Mouse (Mus musculus) urinary bladder, adult 18-20 months (tissue): ENCODE results near the gene Cpne7.

Experiments used
- DNase-seq, 2 experiments: peaks; one replicate each; pipeline ENCODE4 v3.0.0; 2022; ENCODE audit warnings: low spot score in 2 of 2, mixed read lengths in 2 of 2

The Cpne7 gene

DNA sequence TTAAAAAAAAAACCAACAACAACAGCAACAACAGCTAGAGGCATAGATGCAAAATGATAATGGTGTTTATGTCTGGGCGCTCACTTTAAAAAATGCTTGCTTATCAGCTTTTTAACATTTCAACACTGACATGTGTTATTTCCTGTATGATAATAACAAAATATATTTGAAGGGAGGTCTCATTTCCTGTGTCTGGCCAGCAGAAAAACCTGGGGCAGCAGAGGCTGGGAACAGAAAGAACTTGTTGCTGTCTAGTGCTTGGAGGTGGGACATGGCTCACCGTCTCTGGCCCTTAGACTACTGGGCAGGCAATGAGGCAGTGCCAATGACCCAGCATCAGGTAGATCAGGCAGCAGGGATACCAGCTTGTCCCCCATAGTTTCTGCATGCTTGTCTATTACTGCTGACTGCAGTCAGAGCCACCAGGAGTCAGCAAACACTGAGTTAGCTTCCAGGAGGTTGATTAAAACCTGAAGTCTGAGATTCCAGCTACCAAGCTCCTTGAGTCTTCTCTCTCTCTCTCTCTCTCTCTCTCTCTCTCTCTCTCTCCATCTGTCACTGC lies 3.2 kb upstream of the Cpne7 start:
- no peak for DNase-seq

DNA sequence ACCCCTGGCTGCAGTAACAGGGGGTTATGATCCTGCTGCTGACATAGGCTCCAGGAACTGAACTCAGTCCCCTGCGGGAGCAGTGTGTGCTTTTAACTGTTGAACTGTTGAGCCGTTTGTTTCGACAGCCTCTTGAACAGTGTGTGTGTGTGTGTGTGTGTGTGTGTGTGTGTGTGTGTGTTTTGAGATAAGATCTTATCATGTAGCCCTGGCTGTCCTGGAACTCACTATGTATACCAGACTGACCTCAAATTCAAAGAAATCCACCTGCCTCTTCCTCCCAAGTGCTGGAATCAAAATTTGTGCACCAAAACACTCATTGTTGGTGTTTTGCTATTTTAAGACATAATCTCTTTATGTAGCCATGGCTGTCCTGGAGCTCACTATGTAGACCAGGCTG lies 2.5 kb upstream of the Cpne7 start:
- DNase-seq = no peak

DNA sequence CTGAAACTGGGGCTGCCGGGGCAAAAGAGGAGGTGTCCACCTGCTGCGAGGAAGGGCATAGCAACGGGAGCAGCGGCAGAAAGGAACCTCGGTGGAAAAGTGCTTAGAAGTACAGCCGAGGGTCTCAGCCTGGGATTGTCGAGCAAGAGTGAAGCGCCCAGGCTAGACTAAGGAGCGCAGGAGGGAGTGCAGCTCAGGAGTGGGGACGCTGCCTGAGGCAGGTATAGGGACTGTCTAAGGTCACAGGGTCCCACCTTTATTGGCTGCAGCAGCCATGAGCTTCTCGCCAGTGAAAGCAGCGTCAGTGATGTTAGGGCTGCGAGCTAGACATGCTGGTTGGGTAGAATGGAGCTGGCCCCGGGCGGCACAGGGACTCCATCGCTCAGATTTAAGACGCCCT lies 570 bp downstream of the Cpne7 start:
- no peak for DNase-seq

DNA sequence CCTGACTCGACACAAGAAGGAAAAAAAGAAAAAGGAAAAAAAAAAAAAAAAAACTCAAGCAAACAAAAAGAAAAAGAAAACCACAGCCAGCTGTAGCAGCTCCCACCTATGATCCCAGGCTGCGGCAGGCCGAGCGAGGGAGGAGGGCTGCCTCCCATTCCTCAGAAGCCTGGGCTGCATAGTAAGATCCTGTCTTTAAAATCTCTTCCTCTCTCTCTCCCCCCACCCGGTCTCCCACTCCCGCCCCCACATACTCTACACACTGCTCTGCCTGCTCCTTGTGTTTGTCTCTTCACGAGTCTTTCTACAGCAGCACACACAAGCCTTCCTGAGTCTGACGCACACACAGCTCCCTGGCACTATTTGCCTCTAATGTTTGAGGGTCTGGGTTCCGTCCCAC lies 4.9 kb downstream of the Cpne7 start:
- DNase-seq = no peak

DNA sequence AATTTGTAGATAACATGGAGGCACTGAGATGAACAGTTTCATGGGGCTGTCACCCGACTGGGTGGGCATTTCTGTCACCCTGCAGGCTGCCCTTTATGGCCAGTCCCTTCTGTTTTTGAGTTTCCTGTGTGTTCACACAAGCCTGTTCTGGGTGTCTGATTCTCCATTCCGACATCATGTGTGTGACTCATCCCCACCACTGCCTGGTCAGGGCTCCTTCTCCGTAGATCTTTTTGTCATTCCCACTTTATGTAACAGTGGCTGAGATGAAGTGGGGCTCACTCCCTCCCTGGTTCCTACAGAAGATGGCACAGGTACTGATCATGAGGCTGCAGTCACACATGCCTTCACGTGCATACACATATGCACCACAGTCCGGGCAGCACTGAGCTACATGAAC lies 5.5 kb downstream of the Cpne7 start:
- no peak for DNase-seq

DNA sequence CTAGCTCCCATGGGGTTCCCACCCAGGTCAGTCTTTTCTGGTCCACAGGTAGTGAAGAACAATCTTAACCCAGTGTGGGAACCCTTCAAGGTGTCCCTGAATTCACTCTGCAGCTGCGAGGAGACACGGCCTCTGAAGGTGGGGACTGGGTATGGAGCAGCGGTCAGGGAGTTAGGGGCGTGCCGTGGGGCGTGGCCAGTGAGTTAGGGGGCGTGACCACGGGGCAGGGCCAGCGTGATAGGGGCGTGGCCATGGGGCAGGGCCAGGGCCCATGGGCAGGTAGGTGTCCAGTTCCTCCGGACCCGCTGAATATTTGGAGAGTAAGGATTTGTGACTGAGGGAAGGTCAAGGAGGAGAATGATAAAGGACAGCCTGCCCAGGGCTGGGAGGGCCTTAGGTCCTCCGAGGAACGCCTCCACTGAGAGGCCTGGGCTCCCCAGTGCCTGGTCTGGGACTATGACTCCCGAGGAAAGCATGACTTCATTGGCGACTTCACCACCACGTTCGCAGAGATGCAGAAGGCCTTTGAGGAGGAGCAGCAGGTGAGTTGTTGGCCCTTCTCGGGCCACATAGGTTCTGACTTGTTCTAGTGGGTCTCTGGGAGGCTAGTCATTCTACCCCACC lies 9.1 kb downstream of the Cpne7 start:
- peak; percentile 35 to 58 for DNase-seq

DNA sequence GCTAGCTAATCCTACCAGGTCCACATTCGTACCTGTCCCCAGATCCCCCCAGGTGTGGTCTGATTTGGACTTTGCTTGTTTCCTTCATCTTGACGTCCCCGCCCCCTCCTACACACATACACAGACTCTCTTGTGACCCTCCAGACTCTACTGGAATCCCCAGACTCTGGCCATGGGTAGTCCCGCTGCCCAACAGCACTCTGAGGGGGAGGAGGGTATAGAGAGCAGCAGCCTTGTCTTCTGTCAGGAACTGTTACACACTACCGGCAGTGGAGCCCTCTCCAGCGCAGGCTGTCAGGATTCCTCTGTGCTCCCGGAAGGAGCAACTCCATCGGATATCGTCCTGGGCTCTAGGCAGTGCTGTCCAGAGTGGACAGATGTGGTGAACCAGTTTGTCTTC lies 13.9 kb downstream of the Cpne7 start:
- DNase-seq = no peak

DNA sequence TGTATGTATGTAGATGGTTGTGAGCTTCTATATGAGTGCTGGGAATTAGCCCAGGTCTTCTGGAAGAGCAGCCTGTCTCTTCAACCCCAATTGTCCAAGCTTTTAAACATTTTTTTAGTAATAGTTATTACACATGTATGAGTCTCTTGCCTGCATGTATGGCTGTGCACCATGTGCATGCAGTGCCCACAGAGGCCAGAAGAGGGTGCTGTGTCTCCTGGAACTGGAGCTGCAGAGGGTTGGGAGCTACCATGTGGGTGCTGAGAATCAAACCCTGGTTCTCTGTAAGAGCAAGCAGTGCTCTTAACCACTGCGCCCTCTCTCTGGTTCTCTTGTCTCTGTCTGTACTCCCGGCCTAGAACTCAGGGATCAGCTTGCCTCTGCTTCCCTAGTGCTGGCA lies 15.8 kb downstream of the Cpne7 start:
- DNase-seq = no peak

DNA sequence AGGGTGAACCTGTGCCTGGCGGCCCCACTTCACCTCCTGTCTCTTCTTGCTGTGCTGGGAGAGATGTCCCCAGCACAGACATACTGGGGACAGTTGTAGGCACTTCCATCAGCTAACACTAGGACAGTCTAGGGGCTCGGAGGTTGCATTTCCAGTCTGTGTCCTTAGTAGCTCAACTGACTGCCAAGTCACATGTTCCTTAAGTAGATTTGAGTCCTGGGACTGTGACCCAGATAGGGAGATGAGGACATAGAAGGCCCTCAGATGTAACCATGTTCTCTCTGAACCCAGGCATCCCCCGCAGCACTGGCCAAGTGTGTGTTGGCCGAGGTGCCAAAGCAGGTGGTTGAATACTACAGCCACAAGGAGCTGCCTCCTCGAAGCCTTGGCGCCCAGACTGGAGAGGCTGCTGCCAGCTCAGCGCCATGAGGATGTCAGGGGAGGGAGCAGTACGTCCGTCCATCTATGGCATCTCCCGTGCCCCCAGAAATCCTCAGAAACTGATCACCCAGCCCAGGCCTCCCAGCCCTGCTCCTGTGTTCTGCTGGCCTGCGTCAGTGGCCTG lies 17.1 kb downstream of the Cpne7 start:
- DNase-seq = no peak

DNA sequence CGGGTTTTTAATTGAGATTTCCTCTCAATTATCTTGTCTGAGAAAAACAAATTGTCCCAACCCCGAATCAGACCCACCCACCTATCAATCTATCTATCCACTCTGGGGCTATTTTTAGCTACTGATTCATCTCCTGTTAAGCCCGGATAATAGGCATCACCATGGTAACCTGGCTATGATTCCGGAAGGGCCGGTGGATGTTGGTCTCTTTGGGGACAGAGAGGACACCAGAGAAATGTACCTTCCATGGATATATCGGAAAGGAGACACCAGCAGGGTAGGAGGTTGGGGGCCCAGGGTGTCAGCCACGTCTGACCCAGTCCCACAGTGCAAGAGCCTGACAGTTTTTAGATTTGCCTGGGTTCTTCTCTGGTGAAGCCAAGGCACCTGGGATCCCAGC lies 18.2 kb downstream of the Cpne7 start:
- no peak for DNase-seq

DNA sequence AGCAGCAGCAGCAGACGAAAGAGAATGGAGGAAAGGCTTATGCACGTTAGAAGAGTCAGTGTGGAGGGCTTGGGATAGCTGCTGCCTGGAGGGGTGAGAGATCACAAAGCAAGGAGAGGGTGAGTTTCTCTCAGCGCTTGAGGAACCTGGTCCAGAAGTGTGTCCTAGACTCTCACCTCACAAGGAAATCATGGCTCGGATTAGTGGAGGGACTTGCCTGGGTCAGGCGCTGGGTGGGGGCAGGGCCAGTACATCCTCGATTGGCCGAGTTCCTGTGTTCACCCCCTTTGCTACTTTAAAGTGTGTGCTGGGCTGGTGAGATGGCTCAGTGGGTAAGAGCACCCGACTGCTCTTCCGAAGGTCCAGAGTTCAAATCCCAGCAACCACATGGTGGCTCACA lies 18.6 kb downstream of the Cpne7 start:
- DNase-seq = no peak

DNA sequence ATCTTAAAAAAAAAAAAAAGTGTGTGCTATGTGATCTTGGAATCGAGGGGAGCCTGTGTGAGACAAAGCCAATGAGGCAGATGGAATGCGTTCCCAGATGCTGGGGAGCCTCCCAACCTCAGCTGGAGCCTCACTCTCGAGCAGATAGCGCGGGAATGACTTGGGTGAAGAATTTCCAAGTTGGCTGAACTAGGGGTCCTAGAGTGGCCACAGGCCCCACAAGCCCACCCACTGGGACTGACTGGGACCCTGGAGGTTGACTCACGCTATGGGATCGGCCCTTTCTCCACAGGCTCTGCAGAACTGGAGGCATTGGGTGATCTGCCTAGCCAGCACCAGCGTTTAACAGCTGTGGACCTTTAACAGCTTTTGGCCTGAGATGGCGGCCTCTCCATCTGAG lies 19.1 kb downstream of the Cpne7 start:
- DNase-seq = no peak

DNA sequence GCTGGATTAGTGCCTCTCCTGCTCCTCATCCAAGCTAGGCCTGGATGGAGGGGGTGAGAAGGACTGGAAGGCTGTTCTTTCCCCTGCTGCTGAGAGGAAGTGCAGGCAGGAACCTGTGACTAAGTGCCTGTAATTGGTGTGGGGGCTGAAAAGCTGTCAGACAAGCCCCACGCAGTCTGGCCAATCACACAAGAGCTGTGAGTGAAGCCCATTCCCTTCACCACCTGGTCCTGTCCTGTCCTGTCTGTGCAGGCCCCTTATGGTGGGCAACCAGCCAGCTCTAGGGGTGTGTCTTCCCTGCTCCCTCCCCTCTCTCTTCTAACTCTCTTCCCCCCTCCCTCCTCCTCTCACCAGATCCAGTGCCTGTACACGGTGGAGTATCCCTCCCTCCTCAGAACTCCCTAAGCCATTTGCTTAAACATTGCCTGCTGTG lies 20.5 kb downstream of the Cpne7 start:
- peak in 1 of 2 experiments; percentile 43 for DNase-seq

DNA sequence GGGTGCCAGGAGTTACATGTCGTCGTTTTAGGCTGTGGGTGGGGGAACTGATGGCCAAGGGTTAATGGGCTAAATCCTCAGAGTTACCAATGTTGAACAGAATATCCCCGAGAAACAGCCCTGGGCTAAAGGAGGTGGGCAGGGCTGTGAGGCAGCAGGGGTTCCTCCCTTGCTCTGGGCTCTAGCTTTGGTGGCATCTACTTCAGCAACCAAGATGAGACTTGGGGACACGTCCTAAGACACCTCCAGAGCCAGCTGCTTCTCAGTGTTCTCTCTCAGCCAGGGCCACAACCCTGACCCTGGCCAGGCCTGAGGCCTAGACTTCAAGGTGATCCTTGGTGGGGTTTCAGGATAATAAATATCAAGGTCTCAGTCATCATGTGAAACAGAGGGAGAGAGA lies 21.6 kb downstream of the Cpne7 start:
- DNase-seq = no peak

DNA sequence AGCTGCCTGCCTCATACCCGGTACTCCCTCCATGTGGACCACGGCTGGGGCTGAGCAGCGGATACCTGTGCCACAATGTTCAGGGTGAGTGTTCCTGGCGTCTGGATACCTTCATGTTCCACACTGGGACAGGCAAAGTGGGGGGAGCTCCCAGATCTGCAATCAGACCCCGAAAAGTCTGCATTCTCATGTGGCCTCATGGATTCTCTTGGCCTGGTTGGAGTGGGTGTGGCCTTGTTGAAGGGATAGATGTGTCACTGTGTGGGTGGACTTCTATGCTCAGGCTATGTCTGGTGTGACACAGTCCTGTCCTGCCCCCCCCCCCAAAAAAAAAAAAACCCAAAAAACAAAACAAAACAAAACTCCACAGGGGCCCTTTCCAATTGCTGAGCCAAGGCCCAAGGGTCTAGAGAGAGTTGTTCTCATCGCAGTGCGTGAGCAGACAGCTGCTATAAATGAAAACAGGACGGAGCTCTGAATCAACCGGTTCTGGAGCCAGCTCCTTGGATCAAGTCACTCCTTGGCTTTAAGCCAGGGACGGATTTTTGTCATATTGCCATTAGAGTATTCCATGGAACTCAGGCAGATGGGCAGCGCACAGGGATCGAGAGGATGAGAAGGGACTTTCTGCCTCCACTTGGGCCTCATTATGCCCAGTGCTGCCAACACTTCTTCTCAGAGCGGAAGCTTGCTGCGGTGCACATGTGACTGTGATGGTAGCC lies 24.7 kb downstream of the Cpne7 start:
- DNase-seq = peak in 1 of 2 experiments; percentile 71

DNA sequence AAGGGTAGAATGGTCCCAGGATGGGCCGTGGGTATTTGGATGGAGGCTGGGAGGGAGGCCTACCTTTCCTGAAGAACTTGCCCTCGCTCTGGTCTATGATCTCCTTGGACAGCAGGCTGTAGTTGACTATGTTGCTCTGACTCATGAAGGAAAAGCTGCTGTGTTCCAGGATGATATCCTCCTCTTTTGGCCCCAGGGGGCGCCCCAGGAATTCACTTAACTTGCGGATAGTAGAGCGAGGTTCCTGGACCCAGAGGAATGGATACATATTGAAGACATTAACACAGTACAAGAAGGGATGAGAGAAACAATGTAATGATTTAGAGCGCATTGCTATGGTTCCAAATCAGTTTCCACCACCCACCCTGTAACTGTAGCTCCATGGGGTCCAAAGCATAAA lies 28.1 kb downstream of the Cpne7 start:
- DNase-seq = no peak

DNA sequence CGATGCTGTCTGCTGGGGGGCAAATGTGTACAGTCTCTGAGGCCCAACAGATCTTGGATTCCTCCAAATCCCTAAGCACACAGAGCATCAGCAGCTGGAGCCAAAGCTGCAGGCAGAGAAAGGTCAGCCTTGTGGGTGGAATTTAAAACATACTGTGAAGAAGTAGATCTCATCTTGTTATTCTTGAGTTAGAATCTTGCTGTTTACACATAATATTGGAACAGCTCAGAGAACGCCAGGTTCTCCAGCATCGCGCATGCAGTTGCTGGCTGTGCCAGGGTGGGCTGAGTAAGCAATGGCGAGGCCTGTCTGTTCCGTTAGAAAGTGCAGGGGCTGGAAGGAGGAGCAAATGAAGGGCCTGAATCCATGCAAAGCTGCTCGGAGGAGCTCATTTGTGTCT lies 29.2 kb downstream of the Cpne7 start:
- DNase-seq = no peak

DNA sequence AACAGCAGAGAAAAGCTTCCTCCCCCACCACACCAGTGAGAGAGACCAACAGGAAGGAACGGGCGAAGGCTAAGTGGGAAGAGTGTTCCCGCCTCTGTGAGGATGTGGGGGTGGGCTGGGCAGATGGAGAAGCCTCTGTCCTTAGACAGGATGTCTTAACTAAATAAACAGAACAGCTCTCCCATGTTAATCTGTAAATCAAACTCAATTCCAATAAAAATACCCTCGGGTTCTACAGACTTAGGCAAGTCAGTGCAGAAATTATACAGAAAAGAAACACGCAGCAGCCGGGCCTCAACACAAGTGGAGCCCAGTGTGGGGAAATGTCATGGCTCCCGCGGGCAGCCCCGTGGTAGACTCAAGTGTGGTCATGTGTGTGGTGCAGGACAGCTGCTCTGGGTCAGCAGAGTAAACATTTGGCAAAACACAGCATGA lies 33.6 kb downstream of the Cpne7 start:
- DNase-seq = no peak

DNA sequence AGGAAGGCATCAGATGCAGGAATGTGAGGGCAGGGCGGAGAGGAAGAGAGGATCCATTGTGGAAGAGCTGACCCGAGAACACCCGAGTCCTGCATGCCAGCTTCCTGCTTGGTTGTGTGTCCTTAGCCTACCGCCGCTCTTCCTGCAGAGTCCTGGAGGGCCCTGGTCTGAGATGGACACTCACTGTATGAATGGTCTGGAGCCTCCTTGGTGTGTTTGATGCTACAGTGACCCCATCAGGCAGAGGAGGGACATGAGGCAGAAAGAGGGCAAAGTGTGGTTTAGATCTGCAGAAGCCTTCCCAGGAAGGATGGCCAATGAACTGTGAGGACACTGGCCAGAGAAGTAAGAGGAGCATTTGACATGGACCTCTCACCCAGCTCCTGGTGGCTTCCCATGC lies 38.0 kb downstream of the Cpne7 start:
- no peak for DNase-seq

DNA sequence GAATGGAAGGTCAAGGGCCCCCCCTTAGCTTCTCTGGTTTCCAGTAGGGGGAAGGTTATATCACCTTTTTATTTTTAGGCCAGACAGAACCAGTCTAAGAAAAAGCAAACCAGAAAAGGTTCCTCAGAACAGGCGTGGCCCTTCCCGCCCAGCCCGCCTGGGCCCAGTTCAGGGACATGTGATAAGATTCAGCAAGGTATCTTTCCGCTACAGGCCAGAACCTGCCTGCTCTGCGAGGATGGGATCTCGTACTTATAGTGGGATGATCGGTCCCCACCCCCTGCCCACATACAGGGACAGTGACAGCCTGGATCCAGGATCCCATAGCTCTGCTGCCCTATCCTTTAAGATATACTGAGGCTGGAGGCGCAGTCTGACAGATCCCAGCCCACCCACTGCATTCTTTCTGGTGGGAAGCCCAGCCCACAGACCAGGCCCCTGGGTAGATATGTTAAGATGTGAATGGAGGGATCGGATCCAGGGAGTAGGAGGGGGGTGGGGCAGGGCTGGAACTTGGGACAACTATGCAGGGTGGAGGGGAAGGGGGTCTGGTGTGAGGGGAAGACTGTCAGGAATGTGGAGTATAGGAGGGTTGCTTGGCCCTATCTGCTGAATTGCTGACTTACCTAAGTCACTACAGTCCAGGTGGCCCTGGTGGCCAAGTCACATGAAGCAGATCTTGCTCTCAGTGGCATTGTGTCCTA lies 39.0 kb downstream of the Cpne7 start:
- DNase-seq = no peak

DNA sequence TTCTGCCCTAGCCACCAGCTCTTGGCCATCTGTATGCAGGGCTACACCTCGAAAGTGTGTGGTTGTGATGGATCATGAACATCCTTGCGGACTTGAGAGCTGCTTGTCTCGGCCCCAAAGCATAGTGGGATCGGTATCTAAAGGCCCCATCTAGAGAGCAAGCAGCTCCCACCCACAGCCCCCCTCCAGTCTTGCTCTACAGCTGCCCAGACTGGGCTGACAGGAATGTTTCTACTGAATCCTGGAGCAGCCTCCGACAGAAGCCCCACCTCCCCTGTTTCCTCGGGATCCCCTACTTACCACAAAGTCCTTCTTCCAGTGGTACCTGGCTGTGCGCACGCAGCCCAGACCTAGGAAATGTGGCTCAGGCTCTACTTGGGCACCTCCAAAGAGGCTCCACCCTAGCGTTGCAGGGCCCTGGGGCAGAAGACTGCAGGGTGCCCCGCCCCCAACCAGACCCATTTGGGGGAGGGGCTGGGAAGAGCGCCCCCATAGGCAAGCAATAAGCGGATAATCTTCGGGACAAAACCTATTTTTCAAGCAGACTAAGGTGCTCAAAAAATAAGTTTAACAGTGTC lies 40.8 kb downstream of the Cpne7 start, which contains the start of gene Sult5a1:
Gene Sult5a1 (minus strand): TSS at position 428 of the 578 bp plus-strand sequence.
- DNase-seq = no peak

DNA sequence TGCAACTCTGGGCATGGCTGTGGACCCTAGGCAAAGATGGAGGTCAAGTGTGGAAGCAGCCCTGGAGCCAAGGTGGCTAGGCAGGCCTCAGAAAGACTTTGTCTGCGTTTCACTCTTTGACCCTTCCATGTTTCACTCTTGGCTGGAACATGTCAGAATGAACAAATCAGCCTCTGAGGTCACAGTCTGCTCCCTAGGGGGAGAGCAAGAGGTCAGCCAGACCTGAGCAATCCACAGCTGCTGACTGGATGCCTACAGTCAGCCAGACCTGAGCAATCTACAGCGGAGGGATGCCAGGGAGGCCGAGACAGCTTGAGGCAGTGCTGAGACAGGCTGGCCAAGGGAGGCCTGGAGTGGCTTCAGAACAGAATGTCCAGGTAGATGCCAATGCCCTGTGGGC lies 64.2 kb downstream of the Cpne7 start:
- DNase-seq = no peak
